Mouse (Mus musculus) cerebellum, adult 2 months (tissue): ENCODE data around the gene Ssh2.

Source experiments
- CTCF ChIP-seq: fragments of 200-500 bp; IDR thresholded peaks from 2 replicates; pipeline ENCODE4 v1.5.1; 2011; ENCODE audit warnings: low read depth, mild to moderate bottlenecking, control low read depth, low read length, moderate library complexity, borderline replicate concordance; ENCODE audit not compliant: insufficient read depth
- POLR2A ChIP-seq: fragments of 200-500 bp; IDR thresholded peaks from 2 replicates; pipeline ENCODE4 v1.6.1; 2011; ENCODE audit warnings: low read length, control low read depth, borderline replicate concordance; ENCODE audit not compliant: insufficient read depth

DNA sequence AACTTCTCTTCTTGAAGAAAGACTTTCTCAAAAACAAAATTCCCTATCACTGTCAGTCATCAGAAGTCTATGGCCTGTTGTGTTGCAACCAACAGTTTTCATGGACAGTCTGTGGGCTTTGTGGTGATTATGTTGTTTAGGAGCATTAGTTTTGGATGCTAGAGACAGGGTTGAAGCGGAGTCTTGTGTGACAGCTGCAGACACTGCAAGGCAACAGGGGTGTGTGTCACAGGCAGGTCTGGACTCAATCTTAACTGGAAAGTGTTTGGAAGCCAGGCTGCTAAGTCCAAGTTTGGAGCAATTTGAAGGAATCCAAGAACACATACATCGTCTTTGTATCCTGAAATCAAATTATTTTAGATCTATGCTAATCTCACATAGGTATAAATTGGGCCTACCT is 162.5 kb downstream of the Ssh2 start:
- no peak for TF ChIP-seq CTCF
- no peak for TF ChIP-seq POLR2A
